Mouse (Mus musculus): ENCODE results near the gene Vmp1. TPM values are rescaled to one million over a fixed set of nuclear protein-coding genes. Genes with fewer than 3 reads are reported as not detected.

Gene Vmp1
- total and polyA plus RNA-seq, 3 experiments = 80.9 to 209 (median 167) TPM

- H3K27me3 ChIP-seq (replicated peaks) = no peaks in the 10 kb centered on the region
- peaks cover 0 to 24% of the 10 kb centered on the region in 2 experiments; a peak in 2 of 4 replicates for H3K4me1 ChIP-seq (ENCODE audit: control insufficient read depth in 1 of 2, insufficient read depth in 2 of 2)
- dilution Hi-C loops (cut with MboI; ENCODE audit: extremely low pct_ligation_motif_present, extremely low pct_unique_long_range_greater_than_20kb, low sequenced_read_pairs) = no loop called here
Measured at GRCm38 (mm10) chr11:86553525-86553924, 130.1 kb downstream of the Vmp1 start.

GRCm38 (mm10) chr11:86547412-86547811 is 136.2 kb downstream of the Vmp1 start:
- Histone ChIP-seq H3K9me3 (replicated peaks; ENCODE audit: low read length) (no peaks in the 10 kb centered on the region), H3K79me2 (replicated peaks; ENCODE audit: control insufficient read depth, extremely low read depth, insufficient read depth, poor library complexity, severe bottlenecking) (peaks cover 26% of the 10 kb centered on the region), H3K27ac (ENCODE audit: insufficient read depth, low read depth) (no peak overlapping the region), H3K4me1 (ENCODE audit: control insufficient read depth in 1 of 2, insufficient read depth in 2 of 2) (peaks cover 6 to 25% of the 10 kb centered on the region in 2 experiments; a peak in 3 of 4 replicates), H3K9ac (ENCODE audit: insufficient read depth, low read depth) (no peak overlapping the region), H3K36me3 (replicated peaks in 1 of 2; ENCODE audit: control insufficient read depth in 1 of 2, insufficient read depth in 1 of 2, low read length in 1 of 2) (peaks cover 12 to 29% of the 10 kb centered on the region in 2 experiments), H3K27me3 (replicated peaks) (no peaks in the 10 kb centered on the region), H3K4me3 (replicated peaks in 1 of 3; ENCODE audit: low read depth in 2 of 3, low read length in 2 of 3, poor library complexity in 1 of 3) (no peak overlapping the region), H3K4me2 (ENCODE audit: insufficient read depth, low read depth, poor library complexity, severe bottlenecking) (no peak overlapping the region)
- in situ Hi-C loops (cut with MboI; ENCODE audit: low pct_ligation_motif_present, low pct_unique_long_range_greater_than_20kb, low sequenced_read_pairs) = no loop called here
- TF ChIP-seq RAD21 (IDR thresholded peaks at IDR 0.05; ENCODE audit: low read depth, low read length) (peak; percentile 22), CTCF (conservative IDR thresholded peaks at IDR 0.05 in 1 of 2, IDR thresholded peaks at IDR 0.05 in 1 of 2; ENCODE audit: low read depth in 2 of 2, low read length in 2 of 2) (peak in 1 of 2 experiments; percentile 49; a peak in 2 of 4 replicates), NRF1 (IDR thresholded peaks at IDR 0.05; ENCODE audit: low read depth, low read length) (no peak)
- dilution Hi-C loops (cut with MboI; ENCODE audit: extremely low pct_ligation_motif_present, extremely low pct_unique_long_range_greater_than_20kb, low sequenced_read_pairs) = no loop called here
- DNase-seq (ENCODE audit: extremely low read depth) = peak; percentile 35

More at GRCm38 (mm10) chr11:86553525-86553924, 130.1 kb downstream of the Vmp1 start:
- in situ Hi-C loops (cut with MboI; ENCODE audit: low pct_ligation_motif_present, low pct_unique_long_range_greater_than_20kb, low sequenced_read_pairs) = loop anchor here (25.0 kb wide), 1 partner anchor 284 kb away; no protein-coding TSS in a partner anchor
- no peak overlapping the region for H3K4me3 ChIP-seq (replicated peaks in 1 of 3; ENCODE audit: low read depth in 2 of 3, low read length in 2 of 3, poor library complexity in 1 of 3)
- no peak overlapping the region for H3K9ac ChIP-seq (ENCODE audit: insufficient read depth, low read depth)
- no peak for DNase-seq (ENCODE audit: extremely low read depth)
- no peaks in the 10 kb centered on the region for H3K9me3 ChIP-seq (replicated peaks; ENCODE audit: low read length)
- H3K27ac ChIP-seq (ENCODE audit: insufficient read depth, low read depth) = no peak overlapping the region
- H3K36me3 ChIP-seq (replicated peaks in 1 of 2; ENCODE audit: control insufficient read depth in 1 of 2, insufficient read depth in 1 of 2, low read length in 1 of 2) = peaks cover 34 to 79% of the 10 kb centered on the region in 2 experiments
- TF ChIP-seq HCFC1 (IDR thresholded peaks at IDR 0.05; ENCODE audit: low read depth, low read length) (no peak), RCOR1 (conservative IDR thresholded peaks at IDR 0.05; ENCODE audit: low read depth, low read length) (no peak), MAX (IDR thresholded peaks at IDR 0.05; ENCODE audit: low read length) (peak; percentile 38; the same call in 1 of the 2 replicates), MXI1 (IDR thresholded peaks at IDR 0.05; ENCODE audit: low read depth, low read length) (no peak), ELF1 (IDR thresholded peaks at IDR 0.05; ENCODE audit: low read depth, low read length) (no peak), UBTF (IDR thresholded peaks at IDR 0.05; ENCODE audit: low read depth, low read length) (no peak), JUND (conservative IDR thresholded peaks at IDR 0.05; ENCODE audit: low read depth, low read length) (no peak), MYC (IDR thresholded peaks at IDR 0.05; ENCODE audit: low read depth, low read length) (no peak), PAX5 (IDR thresholded peaks at IDR 0.05; ENCODE audit: low read length) (no peak), NRF1 (IDR thresholded peaks at IDR 0.05; ENCODE audit: low read depth, low read length) (no peak), ZKSCAN1 (IDR thresholded peaks at IDR 0.05; ENCODE audit: borderline replicate concordance, low read depth, low read length) (no peak), ZC3H11A (IDR thresholded peaks at IDR 0.05; ENCODE audit: low read depth, low read length) (no peak), KAT2A (IDR thresholded peaks at IDR 0.05; ENCODE audit: insufficient replicate concordance, low read length) (no peak), CHD1 (IDR thresholded peaks at IDR 0.05; ENCODE audit: low read depth, low read length) (no peak), BHLHE40 (IDR thresholded peaks at IDR 0.05; ENCODE audit: low read depth, low read length) (peak; percentile 79), TBP (conservative IDR thresholded peaks at IDR 0.05; ENCODE audit: low read depth, low read length) (no peak), SIN3A (IDR thresholded peaks at IDR 0.05; ENCODE audit: low read length) (no peak), MAZ (IDR thresholded peaks at IDR 0.05; ENCODE audit: low read depth, low read length) (no peak), IRF4 (IDR thresholded peaks at IDR 0.05; ENCODE audit: low read depth, low read length) (no peak), MAFK (IDR thresholded peaks at IDR 0.05; ENCODE audit: insufficient replicate concordance, low read length) (no peak), GABPA (IDR thresholded peaks at IDR 0.05; ENCODE audit: insufficient replicate concordance, low read depth, low read length) (no peak), NELFE (IDR thresholded peaks at IDR 0.05; ENCODE audit: low read depth, low read length) (no peak), EP300 (IDR thresholded peaks at IDR 0.05; ENCODE audit: low read length) (no peak), POLR2AphosphoS2 (IDR thresholded peaks at IDR 0.05; ENCODE audit: low read depth, low read length) (no peak), USF1 (IDR thresholded peaks at IDR 0.05; ENCODE audit: low read depth, low read length) (peak; percentile 21; the same call in 1 of the 2 replicates), SMC3 (IDR thresholded peaks at IDR 0.05; ENCODE audit: low read depth, low read length) (no peak), RAD21 (IDR thresholded peaks at IDR 0.05; ENCODE audit: low read depth, low read length) (no peak), MEF2A (IDR thresholded peaks at IDR 0.05; ENCODE audit: borderline replicate concordance, low read depth, low read length) (no peak), ETS1 (conservative IDR thresholded peaks at IDR 0.05; ENCODE audit: low read depth, low read length) (peak; percentile 65), CHD2 (IDR thresholded peaks at IDR 0.05; ENCODE audit: low read length) (no peak), POLR2A (IDR thresholded peaks at IDR 0.05; ENCODE audit: low read depth, low read length) (no peak), USF2 (conservative IDR thresholded peaks at IDR 0.05; ENCODE audit: low read depth, low read length) (peak; percentile 61), ZMIZ1 (IDR thresholded peaks at IDR 0.05; ENCODE audit: low read depth, low read length) (no peak), CTCF (conservative IDR thresholded peaks at IDR 0.05 in 1 of 2, IDR thresholded peaks at IDR 0.05 in 1 of 2; ENCODE audit: low read depth in 2 of 2, low read length in 2 of 2) (no peak), ZNF384 (IDR thresholded peaks at IDR 0.05; ENCODE audit: low read depth, low read length) (no peak), JUN (IDR thresholded peaks at IDR 0.05; ENCODE audit: insufficient read depth, low read depth, low read length) (no peak), E2F4 (IDR thresholded peaks at IDR 0.05; ENCODE audit: insufficient replicate concordance, low read depth, low read length) (no peak), TCF12 (IDR thresholded peaks at IDR 0.05; ENCODE audit: low read depth, low read length) (no peak)
- H3K79me2 ChIP-seq (replicated peaks; ENCODE audit: control insufficient read depth, extremely low read depth, insufficient read depth, poor library complexity, severe bottlenecking) = no peaks in the 10 kb centered on the region
- H3K4me2 ChIP-seq (ENCODE audit: insufficient read depth, low read depth, poor library complexity, severe bottlenecking) = no peak overlapping the region

Data from CH12.LX (cell line).